Mouse (Mus musculus): ENCODE results near the gene Dpp3. TPM values are rescaled to one million over a fixed set of nuclear protein-coding genes. Genes with fewer than 3 reads are reported as not detected.

Dpp3 gene
- polyA plus RNA-seq, 1 experiment from 2014 or later = 78.8 TPM

DNA sequence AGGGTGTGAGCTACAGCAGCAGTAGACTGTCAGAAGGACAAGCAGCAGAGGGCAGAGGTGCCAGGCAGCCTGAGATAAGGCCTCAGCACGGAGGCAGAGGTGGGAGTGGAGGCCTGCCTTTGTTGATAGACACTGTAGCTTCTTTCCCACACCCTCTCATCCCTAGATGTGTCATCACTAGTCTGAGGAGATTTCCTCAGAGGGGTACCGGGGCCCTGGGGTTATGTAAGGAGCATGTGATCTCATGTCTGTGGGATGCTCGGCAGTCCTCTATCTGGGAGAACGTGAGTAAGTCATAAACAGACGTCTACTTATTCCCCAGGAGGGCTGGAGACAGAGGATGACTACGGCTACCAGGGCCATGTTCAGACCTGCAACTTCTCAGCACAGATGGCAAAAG is 69.0 kb downstream of the Dpp3 start:
- no peak overlapping the region for H3K4me3 ChIP-seq (ENCODE audit: low read depth, low read length)
- no peaks in the 10 kb centered on the region for H3K36me3 ChIP-seq (ENCODE audit: control insufficient read depth, insufficient read depth, low read length)
- WGBS = 63% methylated on average over 6 of the region's 6 CpGs
- H3K27ac ChIP-seq (replicated peaks; ENCODE audit: low read depth, low read length) = no peak overlapping the region
- no peak overlapping the region for H3K4me2 ChIP-seq (ENCODE audit: low read depth, low read length)
- no peak for ATAC-seq (ENCODE audit: low read depth)
- no peak overlapping the region for H3K9ac ChIP-seq (ENCODE audit: low read depth, low read length)
- no peaks in the 10 kb centered on the region for H3K9me3 ChIP-seq (ENCODE audit: control insufficient read depth, low read length)
- H3K4me1 ChIP-seq (ENCODE audit: control insufficient read depth, insufficient read depth, low read length) = 0 out of 2 replicates have a peak, but pooled peaks cover 7% of the 10 kb centered on the region
- no peaks in the 10 kb centered on the region for H3K27me3 ChIP-seq (replicated peaks; ENCODE audit: control insufficient read depth, insufficient read depth, low read length)
- DNase-seq (ENCODE audit: low spot score) = no peak

Other genes starting within 250 kb of the Dpp3 start
- 3.9 and 4.6 TPM in 2 replicates for gene Gm960, start 229.6 kb downstream of the Dpp3 start, polyA plus RNA-seq (2014; fragmentation: Nextera tagmentation; extraction: Ambion mirVana)
- gene Sptbn2, start 217.1 kb downstream of the Dpp3 start, polyA plus RNA-seq (2014; fragmentation: Nextera tagmentation; extraction: Ambion mirVana) = 3.7 and 4.0 TPM in 2 replicates
- gene Rbm4b, start 171.8 kb downstream of the Dpp3 start, polyA plus RNA-seq (2014; fragmentation: Nextera tagmentation; extraction: Ambion mirVana) = 41.1 and 50.0 TPM in 2 replicates
- 68.6 and 72.0 TPM in 2 replicates for gene Rbm4, start 134.4 kb downstream of the Dpp3 start, polyA plus RNA-seq (2014; fragmentation: Nextera tagmentation; extraction: Ambion mirVana)
- 14.9 and 17.1 TPM in 2 replicates for gene Gm21992, start 116.7 kb downstream of the Dpp3 start, polyA plus RNA-seq (2014; fragmentation: Nextera tagmentation; extraction: Ambion mirVana)
- 61.5 and 65.3 TPM in 2 replicates for gene Rbm14, start 116.7 kb downstream of the Dpp3 start, polyA plus RNA-seq (2014; fragmentation: Nextera tagmentation; extraction: Ambion mirVana)
- 48.3 and 54.1 TPM in 2 replicates for gene Ccs, start 89.0 kb downstream of the Dpp3 start, polyA plus RNA-seq (2014; fragmentation: Nextera tagmentation; extraction: Ambion mirVana)
- gene Ccdc87, start 88.9 kb downstream of the Dpp3 start, polyA plus RNA-seq (2014; fragmentation: Nextera tagmentation; extraction: Ambion mirVana) = 0.54 and 0.64 TPM in 2 replicates
- gene Ctsf, start 73.2 kb downstream of the Dpp3 start, polyA plus RNA-seq (2014; fragmentation: Nextera tagmentation; extraction: Ambion mirVana) = 44.1 and 50.4 TPM in 2 replicates
- gene Actn3, start 50.4 kb downstream of the Dpp3 start, polyA plus RNA-seq (2014; fragmentation: Nextera tagmentation; extraction: Ambion mirVana) = 21.4 TPM in 2 replicates
- gene Zdhhc24, start 49.6 kb downstream of the Dpp3 start, polyA plus RNA-seq (2014; fragmentation: Nextera tagmentation; extraction: Ambion mirVana) = 8.6 and 11.6 TPM in 2 replicates
- gene Bbs1, start 21.7 kb downstream of the Dpp3 start, polyA plus RNA-seq (2014; fragmentation: Nextera tagmentation; extraction: Ambion mirVana) = 4.2 and 5.6 TPM in 2 replicates
- gene Peli3, start 14.8 kb upstream of the Dpp3 start, polyA plus RNA-seq (2014; fragmentation: Nextera tagmentation; extraction: Ambion mirVana) = 2.0 and 2.3 TPM in 2 replicates
- 104 and 109 TPM in 2 replicates for gene Mrpl11, start 33.9 kb upstream of the Dpp3 start, polyA plus RNA-seq (2014; fragmentation: Nextera tagmentation; extraction: Ambion mirVana)
- 0.07 TPM in 1 of 2 replicates, not detected in the other for gene Npas4, start 62.0 kb upstream of the Dpp3 start, polyA plus RNA-seq (2014; fragmentation: Nextera tagmentation; extraction: Ambion mirVana)
- gene Slc29a2, start 95.6 kb upstream of the Dpp3 start, polyA plus RNA-seq (2014; fragmentation: Nextera tagmentation; extraction: Ambion mirVana) = 4.0 and 4.1 TPM in 2 replicates
- 42.9 and 51.5 TPM in 2 replicates for gene B4gat1, start 110.5 kb upstream of the Dpp3 start, polyA plus RNA-seq (2014; fragmentation: Nextera tagmentation; extraction: Ambion mirVana)
- 0.51 and 1.7 TPM in 2 replicates for gene AC124502.3, start 110.6 kb upstream of the Dpp3 start, polyA plus RNA-seq (2014; fragmentation: Nextera tagmentation; extraction: Ambion mirVana)
- 35.0 and 38.7 TPM in 2 replicates for gene Brms1, start 113.1 kb upstream of the Dpp3 start, polyA plus RNA-seq (2014; fragmentation: Nextera tagmentation; extraction: Ambion mirVana)
- 2.3 and 3.0 TPM in 2 replicates for gene Rin1, start 122.2 kb upstream of the Dpp3 start, polyA plus RNA-seq (2014; fragmentation: Nextera tagmentation; extraction: Ambion mirVana)
- gene Cd248, start 139.8 kb upstream of the Dpp3 start, polyA plus RNA-seq (2014; fragmentation: Nextera tagmentation; extraction: Ambion mirVana) = 138 and 146 TPM in 2 replicates
- 2.6 and 3.0 TPM in 2 replicates for gene Tmem151a, start 157.2 kb upstream of the Dpp3 start, polyA plus RNA-seq (2014; fragmentation: Nextera tagmentation; extraction: Ambion mirVana)
- gene Yif1a, start 160.3 kb upstream of the Dpp3 start, polyA plus RNA-seq (2014; fragmentation: Nextera tagmentation; extraction: Ambion mirVana) = 137 and 140 TPM in 2 replicates
- gene Cnih2, start 170.2 kb upstream of the Dpp3 start, polyA plus RNA-seq (2014; fragmentation: Nextera tagmentation; extraction: Ambion mirVana) = 36.0 and 45.8 TPM in 2 replicates
- gene Rab1b, start 178.8 kb upstream of the Dpp3 start, polyA plus RNA-seq (2014; fragmentation: Nextera tagmentation; extraction: Ambion mirVana) = 225 and 254 TPM in 2 replicates
- 13.1 and 15.3 TPM in 2 replicates for gene Klc2, start 190.3 kb upstream of the Dpp3 start, polyA plus RNA-seq (2014; fragmentation: Nextera tagmentation; extraction: Ambion mirVana)